Mouse (Mus musculus): ENCODE results near the gene Klhdc10.
A peak's percentile ranks its signal among the peaks of the same experiment; 100 is the strongest.

Gene Klhdc10

GRCm38 (mm10) chr6:30402091-30402491 lies 423 bp downstream of the Klhdc10 start:
- DNase-seq (ENCODE audit: low read depth, low spot score): peak; percentile 46

GRCm38 (mm10) chr6:30403465-30403864 lies 1.8 kb downstream of the Klhdc10 start:
- peak; percentile 94 for DNase-seq (ENCODE audit: low read depth, low spot score)

- DNase-seq (ENCODE audit: low read depth, low spot score): no peak
These were observed 3.0 kb downstream of the Klhdc10 start for GRCm38 (mm10) chr6:30404671-30405070.

GRCm38 (mm10) chr6:30408276-30408675 lies 6.6 kb downstream of the Klhdc10 start:
- DNase-seq (ENCODE audit: low read depth, low spot score): no peak

- no peak for DNase-seq (ENCODE audit: low read depth, low spot score)
These were observed 7.9 kb downstream of the Klhdc10 start for GRCm38 (mm10) chr6:30409399-30410093.

GRCm38 (mm10) chr6:30411311-30411710 lies 9.6 kb downstream of the Klhdc10 start:
- no peak for DNase-seq (ENCODE audit: low read depth, low spot score)

GRCm38 (mm10) chr6:30416126-30416525 lies 14.5 kb downstream of the Klhdc10 start:
- DNase-seq (ENCODE audit: low read depth, low spot score): no peak

GRCm38 (mm10) chr6:30416801-30417200 lies 15.1 kb downstream of the Klhdc10 start:
- no peak for DNase-seq (ENCODE audit: low read depth, low spot score)

GRCm38 (mm10) chr6:30432461-30433192 lies 31.0 kb downstream of the Klhdc10 start:
- peak; percentile 54 for DNase-seq (ENCODE audit: low read depth, low spot score)

GRCm38 (mm10) chr6:30436476-30436875 lies 34.8 kb downstream of the Klhdc10 start:
- DNase-seq (ENCODE audit: low read depth, low spot score): no peak

- DNase-seq (ENCODE audit: low read depth, low spot score): no peak
These were observed 35.4 kb downstream of the Klhdc10 start for GRCm38 (mm10) chr6:30437054-30437453.

GRCm38 (mm10) chr6:30439576-30439975 lies 37.9 kb downstream of the Klhdc10 start:
- DNase-seq (ENCODE audit: low read depth, low spot score): no peak

GRCm38 (mm10) chr6:30456991-30457390 lies 55.3 kb downstream of the Klhdc10 start:
- no peak for DNase-seq (ENCODE audit: low read depth, low spot score)

GRCm38 (mm10) chr6:30458626-30459025 lies 57.0 kb downstream of the Klhdc10 start:
- DNase-seq (ENCODE audit: low read depth, low spot score): peak; percentile 74

GRCm38 (mm10) chr6:30459056-30459747 lies 57.5 kb downstream of the Klhdc10 start:
- peak; percentile 61 for DNase-seq (ENCODE audit: low read depth, low spot score)

GRCm38 (mm10) chr6:30459811-30460749 lies 58.4 kb downstream of the Klhdc10 start:
- peak; percentile 85 for DNase-seq (ENCODE audit: low read depth, low spot score)

- peak; percentile 99 for DNase-seq (ENCODE audit: low read depth, low spot score)
These were observed 59.2 kb downstream of the Klhdc10 start for GRCm38 (mm10) chr6:30460750-30461446.

- peak; percentile 21 for DNase-seq (ENCODE audit: low read depth, low spot score)
These were observed 60.2 kb downstream of the Klhdc10 start for GRCm38 (mm10) chr6:30461755-30462344.

- no peak for DNase-seq (ENCODE audit: low read depth, low spot score)
These were observed 61.2 kb downstream of the Klhdc10 start for GRCm38 (mm10) chr6:30462822-30463221.

GRCm38 (mm10) chr6:30465586-30465985 lies 63.9 kb downstream of the Klhdc10 start:
- DNase-seq (ENCODE audit: low read depth, low spot score): no peak
